Mouse (Mus musculus) forebrain, embryonic 14.5 days (tissue): ENCODE results near the gene Rpn2. TPM values are rescaled to one million over a fixed set of nuclear protein-coding genes. Genes with fewer than 3 reads are reported as not detected.

Experiments used
- ATAC-seq: fragments of 200-750 bp; cut with Nextera tagmentation; 2 replicates; pipeline ENCODE4 v1.8.0; 2017; ENCODE audit warnings: mild to moderate bottlenecking, moderate library complexity
- DNase-seq: peaks from one replicate; pipeline ENCODE4 v3.0.0-alpha.2; 2015; ENCODE audit warnings: low spot score
- H3K27ac ChIP-seq: fragments of 300-500 bp; sonication (generic); 2 replicates; pipeline ENCODE4 v1.5.1; 2014; ENCODE audit warnings: low read depth, mild to moderate bottlenecking, control low read depth, low read length, moderate library complexity
- H3K27me3 ChIP-seq: fragments of 300-500 bp; sonication (generic); replicated peaks from 2 replicates; pipeline ENCODE4 v1.6.1; 2014; ENCODE audit warnings: low read length, control low read depth, mixed read lengths; ENCODE audit not compliant: control insufficient read depth, insufficient read depth
- H3K36me3 ChIP-seq: fragments of 300-500 bp; sonication (generic); 2 replicates; pipeline ENCODE4 v1.6.1; 2014; ENCODE audit warnings: low read length, control low read depth; ENCODE audit not compliant: control insufficient read depth, insufficient read depth
- H3K4me1 ChIP-seq: fragments of 300-500 bp; sonication (generic); 2 replicates; pipeline ENCODE4 v1.6.1; 2014; ENCODE audit warnings: antibody characterized with exemption, low read length, control low read depth; ENCODE audit not compliant: control insufficient read depth, insufficient read depth
- H3K4me2 ChIP-seq: fragments of 300-500 bp; sonication (generic); 2 replicates; pipeline ENCODE4 v1.6.1; 2014; ENCODE audit warnings: mild to moderate bottlenecking, control low read depth, low read length
- H3K4me3 ChIP-seq: fragments of 300-500 bp; sonication (generic); 2 replicates; pipeline ENCODE4 v1.5.1; 2014; ENCODE audit warnings: low read depth, low read length, control low read depth
- H3K9ac ChIP-seq: fragments of 300-500 bp; sonication (generic); 2 replicates; pipeline ENCODE4 v1.6.1; 2014; ENCODE audit warnings: mild to moderate bottlenecking, low read length, control low read depth, moderate library complexity
- H3K9me3 ChIP-seq: fragments of 300-500 bp; sonication (generic); replicated peaks from 2 replicates; pipeline ENCODE4 v1.6.1; 2016; ENCODE audit warnings: low read length, control low read depth, mixed read lengths; ENCODE audit not compliant: control insufficient read depth
- WGBS: fragments of 180-500 bp; shearing (Covaris S2); extraction: QIAGEN DNeasy Blood & Tissue Kit; methylation state at CpG from one replicate; pipeline ENCODE4 v1.1.7; 2014; 5-methylcytosine and 5-hydroxymethylcytosine counted together
- polyA plus RNA-seq: library from polyadenylated mRNA; unstranded; fragments of >200 nt; fragmentation: Nextera tagmentation; extraction: Ambion mirVana; gene quantifications from 2 replicates; pipeline ENCODE4 v1.2.1, GENCODE M21; 2014

Rpn2 gene
- polyA plus RNA-seq, 1 experiment from 2014 or later = 163 TPM

DNA sequence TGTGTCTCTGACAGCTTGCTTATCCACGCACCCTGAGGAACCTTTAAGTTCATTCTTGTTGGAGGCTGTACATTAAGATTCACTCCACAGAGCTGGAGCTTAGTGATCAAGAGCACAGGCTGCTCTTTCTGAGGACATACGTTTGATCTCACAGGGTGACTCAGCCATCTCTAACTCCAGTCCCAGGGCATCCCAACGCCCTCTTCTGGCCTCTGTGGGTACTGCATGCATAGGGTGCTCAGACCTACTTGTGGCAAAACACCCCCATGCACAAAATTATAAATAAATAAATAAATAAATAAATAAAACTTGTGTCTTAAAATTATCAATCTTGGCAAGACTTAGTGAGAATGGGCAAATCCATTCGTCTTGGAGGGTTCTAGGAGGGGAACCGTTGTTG, 59.8 kb downstream of the Rpn2 start:
- WGBS = 17% methylated on average over 5 of the region's 5 CpGs
- H3K4me1 ChIP-seq = peaks cover 32% of the 10 kb centered on the region
- no peaks in the 10 kb centered on the region for H3K36me3 ChIP-seq
- H3K4me2 ChIP-seq = no peak overlapping the region
- H3K27me3 ChIP-seq = no peaks in the 10 kb centered on the region
- no peak overlapping the region for H3K4me3 ChIP-seq
- no peak overlapping the region for H3K9ac ChIP-seq
- no peaks in the 10 kb centered on the region for H3K9me3 ChIP-seq
- DNase-seq = peak; percentile 80
- ATAC-seq = no peak
- no peak overlapping the region for H3K27ac ChIP-seq

DNA sequence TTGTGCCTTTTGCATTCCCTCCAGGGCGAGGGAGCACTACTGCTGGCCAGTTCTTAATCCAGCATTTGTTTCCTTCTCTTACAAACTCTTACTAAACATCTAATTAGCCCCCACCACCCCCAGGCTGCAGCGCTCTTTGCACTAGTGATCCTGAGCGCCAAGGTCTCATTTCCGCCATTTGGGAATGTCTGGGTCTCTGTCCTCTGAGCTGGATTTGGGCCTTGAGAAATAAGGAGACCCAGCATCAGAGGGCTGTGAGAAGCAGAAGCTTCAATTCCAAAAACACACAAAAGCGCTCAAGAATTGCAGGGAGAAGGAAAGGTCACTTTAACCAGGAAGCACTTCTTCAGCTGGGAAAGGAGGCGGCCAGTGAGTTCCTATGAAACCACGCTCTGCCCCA, 60.7 kb downstream of the Rpn2 start:
- 27% methylated on average over 7 of the region's 7 CpGs for WGBS
- Histone ChIP-seq H3K9ac (peak overlapping the region; percentile 26; the same call in 1 of the 2 replicates), H3K27me3 (no peaks in the 10 kb centered on the region), H3K27ac (peak overlapping the region; percentile 92), H3K36me3 (no peaks in the 10 kb centered on the region), H3K4me3 (no peak overlapping the region), H3K9me3 (no peaks in the 10 kb centered on the region), H3K4me1 (peaks cover 32% of the 10 kb centered on the region), H3K4me2 (no peak overlapping the region)
- peak; percentile 55 for DNase-seq
- ATAC-seq = no peak

- WGBS = 2% methylated on average over 7 of the region's 7 CpGs
- H3K4me2 ChIP-seq = no peak overlapping the region
- no peak overlapping the region for H3K4me3 ChIP-seq
- peak overlapping the region; percentile 22; the same call in 1 of the 2 replicates for H3K9ac ChIP-seq
- H3K4me1 ChIP-seq = peaks cover 32% of the 10 kb centered on the region
- peak overlapping the region; percentile 92 for H3K27ac ChIP-seq
- H3K9me3 ChIP-seq = no peaks in the 10 kb centered on the region
- H3K27me3 ChIP-seq = no peaks in the 10 kb centered on the region
- DNase-seq = peak; percentile 91
- peak; percentile 88 for ATAC-seq
- H3K36me3 ChIP-seq = no peaks in the 10 kb centered on the region
Measured at GRCm38 (mm10) chr2:157340221-157340741, 61.5 kb downstream of the Rpn2 start.

- no peaks in the 10 kb centered on the region for H3K36me3 ChIP-seq
- DNase-seq = peak; percentile 97
- H3K9me3 ChIP-seq = no peaks in the 10 kb centered on the region
- peak; percentile 62 for ATAC-seq
- H3K27me3 ChIP-seq = no peaks in the 10 kb centered on the region
- H3K4me2 ChIP-seq = no peak overlapping the region
- H3K27ac ChIP-seq = peak overlapping the region; percentile 92
- WGBS = 31% methylated on average over 11 of the region's 11 CpGs
- no peak overlapping the region for H3K4me3 ChIP-seq
- H3K9ac ChIP-seq = peak overlapping the region; percentile 68
- H3K4me1 ChIP-seq = peaks cover 36% of the 10 kb centered on the region
Measured at GRCm38 (mm10) chr2:157341554-157342270, 62.9 kb downstream of the Rpn2 start.

DNA sequence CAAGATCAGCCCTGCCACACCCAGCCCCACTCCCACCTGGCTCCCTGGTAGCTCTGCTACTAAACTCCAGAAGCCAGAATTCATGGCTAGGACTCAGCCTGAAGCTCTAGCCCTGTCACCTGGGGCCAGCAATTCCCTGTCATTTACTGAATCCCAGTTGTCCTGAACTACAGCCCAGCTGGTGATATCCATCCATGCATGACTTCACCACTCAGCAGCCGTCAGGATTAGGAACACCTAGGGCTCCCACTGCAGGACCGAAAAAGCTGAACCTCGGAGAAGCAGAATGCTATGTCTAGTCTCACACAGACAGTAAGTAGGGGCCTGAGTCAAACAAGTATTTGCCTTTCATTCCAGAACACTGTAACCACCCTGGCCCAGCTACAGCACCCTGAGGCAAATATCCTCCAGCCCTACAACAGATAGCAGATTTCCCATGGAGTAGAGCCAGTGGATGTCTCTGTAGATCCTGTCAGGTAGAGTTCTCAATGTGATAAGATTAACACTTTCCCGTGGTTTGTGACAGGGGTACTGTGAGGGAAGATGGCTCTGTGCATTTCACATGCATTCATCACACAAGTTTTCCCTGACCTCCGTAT, 63.6 kb downstream of the Rpn2 start:
- Histone ChIP-seq H3K9me3 (no peaks in the 10 kb centered on the region), H3K4me2 (no peak overlapping the region), H3K4me3 (no peak overlapping the region), H3K9ac (peak overlapping the region; percentile 68), H3K36me3 (no peaks in the 10 kb centered on the region), H3K27ac (peak overlapping the region; percentile 92), H3K27me3 (no peaks in the 10 kb centered on the region), H3K4me1 (peaks cover 40% of the 10 kb centered on the region)
- WGBS = 21% methylated on average over 5 of the region's 5 CpGs
- no peak for ATAC-seq
- DNase-seq = peak; percentile 37

- Histone ChIP-seq H3K4me1 (peaks cover 47% of the 10 kb centered on the region), H3K36me3 (no peaks in the 10 kb centered on the region), H3K27me3 (no peaks in the 10 kb centered on the region), H3K4me3 (no peak overlapping the region), H3K4me2 (no peak overlapping the region), H3K27ac (peak overlapping the region; percentile 92), H3K9ac (peak overlapping the region; percentile 10; the same call in 1 of the 2 replicates), H3K9me3 (no peaks in the 10 kb centered on the region)
- ATAC-seq (no peak), DNase-seq (no peak)
- 67% methylated on average over 6 of the region's 6 CpGs for WGBS
Measured at GRCm38 (mm10) chr2:157343337-157343736, 64.5 kb downstream of the Rpn2 start.

DNA sequence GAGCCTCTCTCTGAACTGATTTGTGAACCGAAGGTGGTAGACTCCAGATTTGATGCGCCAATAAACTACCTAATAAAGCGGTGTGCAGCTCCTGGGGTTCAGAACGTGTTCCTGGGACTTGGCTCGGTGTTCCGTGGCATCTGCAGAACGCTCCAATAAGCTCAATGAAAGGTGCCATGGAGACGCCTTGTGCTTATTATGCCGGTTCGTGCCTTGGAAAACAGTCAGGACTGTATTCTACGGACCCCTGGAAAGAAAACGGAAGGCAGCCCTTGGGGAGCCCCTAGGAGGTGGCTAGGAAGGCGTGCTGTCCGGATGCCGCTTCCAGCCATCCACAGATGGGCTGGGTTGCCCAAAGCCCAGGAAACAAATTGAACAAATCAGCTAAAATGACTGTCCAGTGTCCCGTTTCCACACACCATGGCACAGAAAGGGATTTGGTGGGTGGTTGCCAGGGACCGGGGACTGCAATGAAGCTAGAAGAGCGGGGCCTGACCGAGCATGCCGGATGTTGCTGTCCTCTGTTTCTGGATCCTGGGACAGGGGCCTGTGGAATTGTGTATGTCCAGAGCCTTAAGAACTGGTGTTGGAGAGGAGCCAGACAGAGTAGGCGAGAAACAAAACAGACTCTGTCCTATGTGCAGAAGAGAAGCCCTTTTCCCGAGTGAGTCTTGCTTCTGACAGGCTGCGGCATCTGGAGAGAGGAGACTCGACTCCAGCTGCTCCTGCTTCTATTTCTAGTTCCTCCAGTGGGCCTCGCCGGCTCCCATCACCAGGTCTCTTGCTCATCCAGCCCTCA, 68.7 kb downstream of the Rpn2 start, which contains the start of gene Ghrh:
Ghrh (minus strand) TSS at position 146 of the 799 bp plus-strand sequence.
- Histone ChIP-seq H3K4me1 (peaks cover 33% of the 10 kb centered on the region), H3K27me3 (no peaks in the 10 kb centered on the region), H3K9ac (peak within 1 kb of the TSS; percentile 40), H3K36me3 (no peaks in the 10 kb centered on the region), H3K9me3 (no peaks in the 10 kb centered on the region), H3K4me2 (peak within 1 kb of the TSS; percentile 28), H3K27ac (peak within 1 kb of the TSS; percentile 97), H3K4me3 (no peak within 1 kb of the TSS)
- ATAC-seq (peak; percentile 67), DNase-seq (peak; percentile 91)
- WGBS = 20% methylated on average over 26 of the region's 26 CpGs

DNA sequence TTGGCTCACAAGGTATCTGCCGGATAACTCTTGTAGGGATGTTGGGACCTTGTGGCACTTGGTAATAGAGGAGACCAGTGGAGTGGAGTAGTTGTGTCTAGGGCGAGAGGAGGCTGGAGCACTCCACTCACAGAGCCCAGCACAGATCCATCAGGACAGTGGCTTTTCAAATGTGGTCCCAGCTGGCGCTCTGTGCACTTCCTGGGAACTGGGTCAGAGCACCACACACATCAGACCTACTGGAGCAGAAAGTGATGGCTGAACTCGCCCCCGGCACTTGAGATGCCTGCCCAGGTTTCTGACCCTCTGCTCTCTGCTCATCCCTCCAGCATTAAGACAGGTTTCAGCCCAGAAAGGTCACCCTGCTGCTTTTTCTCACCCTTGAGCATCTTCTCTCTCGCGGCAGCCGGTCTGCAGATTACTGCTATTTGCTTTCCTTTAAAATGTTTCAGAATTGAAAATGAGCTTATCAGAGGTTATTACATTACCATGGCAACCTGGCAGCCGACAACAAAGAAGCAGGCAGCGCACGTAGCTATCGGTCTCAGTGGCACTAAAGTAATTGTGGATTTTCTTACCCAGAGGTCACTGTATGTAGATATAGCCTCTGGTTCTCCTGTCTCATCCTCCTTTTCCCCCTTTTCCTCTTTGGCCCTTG, 70.4 kb downstream of the Rpn2 start:
- H3K9ac ChIP-seq = peak overlapping the region; percentile 35; the same call in 1 of the 2 replicates
- ATAC-seq (peak; percentile 13), DNase-seq (peak; percentile 88)

More for the DNA sequence above, 70.4 kb downstream of the Rpn2 start:
- no peaks in the 10 kb centered on the region for H3K27me3 ChIP-seq
- no peak overlapping the region for H3K4me3 ChIP-seq
- H3K9me3 ChIP-seq = no peaks in the 10 kb centered on the region
- peak overlapping the region; percentile 97 for H3K27ac ChIP-seq
- 41% methylated on average over 12 of the region's 12 CpGs for WGBS
- no peaks in the 10 kb centered on the region for H3K36me3 ChIP-seq
- H3K4me1 ChIP-seq = peaks cover 29% of the 10 kb centered on the region
- peak overlapping the region; percentile 37 for H3K4me2 ChIP-seq
